Mouse (Mus musculus) urinary bladder, postnatal 10 days (tissue): ENCODE results near the gene Cald1.

Experiments
- DNase-seq: peaks from one replicate; pipeline ENCODE4 v3.0.0; 2022; ENCODE audit warnings: low spot score

The Cald1 gene

GRCm38 (mm10) chr6:34765721-34766120 lies 167.4 kb downstream of the Cald1 start:
- no peak for DNase-seq

GRCm38 (mm10) chr6:34769984-34770383 lies 171.7 kb downstream of the Cald1 start:
- no peak for DNase-seq

GRCm38 (mm10) chr6:34770491-34770890 lies 172.2 kb downstream of the Cald1 start:
- DNase-seq, result no peak

GRCm38 (mm10) chr6:34776396-34776795 lies 178.1 kb downstream of the Cald1 start:
- no peak for DNase-seq

GRCm38 (mm10) chr6:34777094-34777493 lies 178.8 kb downstream of the Cald1 start:
- no peak for DNase-seq

- DNase-seq, result no peak
These were observed 179.8 kb downstream of the Cald1 start for GRCm38 (mm10) chr6:34777981-34778668.

GRCm38 (mm10) chr6:34780231-34780942 lies 182.1 kb downstream of the Cald1 start, which contains the start of gene Agbl3:
TSS of gene Agbl3 (plus strand) at chr6:34780432.
- DNase-seq, result peak; percentile 93

- no peak for DNase-seq
These were observed 182.6 kb downstream of the Cald1 start for GRCm38 (mm10) chr6:34780943-34781289.

GRCm38 (mm10) chr6:34782493-34782892 lies 184.2 kb downstream of the Cald1 start:
- no peak for DNase-seq

- DNase-seq, result no peak
These were observed 198.6 kb downstream of the Cald1 start for GRCm38 (mm10) chr6:34796881-34797280.

- DNase-seq, result no peak
These were observed 199.6 kb downstream of the Cald1 start for GRCm38 (mm10) chr6:34797887-34798286.

GRCm38 (mm10) chr6:34805582-34805981 lies 207.3 kb downstream of the Cald1 start:
- DNase-seq, result no peak

- no peak for DNase-seq
These were observed 212.4 kb downstream of the Cald1 start for GRCm38 (mm10) chr6:34810651-34811050.

- DNase-seq, result no peak
These were observed 226.1 kb downstream of the Cald1 start for GRCm38 (mm10) chr6:34824406-34824805.
